Mouse (Mus musculus) stomach, embryonic 16.5 days (tissue): ENCODE data around the gene Stx12. TPM values are rescaled to one million over a fixed set of nuclear protein-coding genes. Genes with fewer than 3 reads are reported as not detected.

Experiments
- ATAC-seq: fragments of 200-750 bp; cut with Nextera tagmentation; 2 replicates; pipeline ENCODE4 v1.8.0; 2017; ENCODE audit warnings: moderate number of reproducible peaks, moderate TSS enrichment; ENCODE audit not compliant: insufficient read depth, low FRiP score
- H3K27ac ChIP-seq: fragments of 300-500 bp; sonication (generic); 2 replicates; pipeline ENCODE4 v1.5.1; 2014; ENCODE audit warnings: low read length
- H3K27me3 ChIP-seq: fragments of 300-500 bp; sonication (generic); 2 replicates; pipeline ENCODE4 v1.6.1; 2014; ENCODE audit warnings: low read length, control low read depth, mixed read lengths; ENCODE audit not compliant: control insufficient read depth, insufficient read depth
- H3K36me3 ChIP-seq: fragments of 300-500 bp; sonication (generic); 2 replicates; pipeline ENCODE4 v1.6.1; 2014; ENCODE audit warnings: low read length; ENCODE audit not compliant: control insufficient read depth, insufficient read depth
- H3K4me1 ChIP-seq: fragments of 300-500 bp; sonication (generic); 2 replicates; pipeline ENCODE4 v1.6.1; 2014; ENCODE audit warnings: low read length, control low read depth, mixed read lengths; ENCODE audit not compliant: control insufficient read depth, insufficient read depth
- H3K4me2 ChIP-seq: fragments of 300-500 bp; sonication (generic); 2 replicates; pipeline ENCODE4 v1.6.1; 2014; ENCODE audit warnings: low read depth, low read length, mixed read lengths
- H3K4me3 ChIP-seq: fragments of 300-500 bp; sonication (generic); replicated peaks from 2 replicates; pipeline ENCODE4 v1.5.1; 2014; ENCODE audit warnings: mild to moderate bottlenecking, low read length
- H3K9ac ChIP-seq: fragments of 300-500 bp; sonication (generic); 2 replicates; pipeline ENCODE4 v1.6.1; 2014; ENCODE audit warnings: low read length
- H3K9me3 ChIP-seq: fragments of 300-500 bp; sonication (generic); replicated peaks from 2 replicates; pipeline ENCODE4 v1.6.1; 2016; ENCODE audit warnings: low read length, control low read depth; ENCODE audit not compliant: control insufficient read depth
- WGBS: fragments of 180-500 bp; shearing (Covaris S2); extraction: QIAGEN DNeasy Blood & Tissue Kit; methylation state at CpG from one replicate; pipeline ENCODE4 v1.1.7; 2014; 5-methylcytosine and 5-hydroxymethylcytosine counted together
- polyA plus RNA-seq: library from polyadenylated mRNA; unstranded; fragments of >200 nt; fragmentation: Nextera tagmentation; extraction: Ambion mirVana; gene quantifications from 2 replicates; pipeline ENCODE4 v1.2.1, GENCODE M21; 2015

Gene Stx12
- polyA plus RNA-seq, 1 experiment from 2014 or later = 59.6 TPM

DNA sequence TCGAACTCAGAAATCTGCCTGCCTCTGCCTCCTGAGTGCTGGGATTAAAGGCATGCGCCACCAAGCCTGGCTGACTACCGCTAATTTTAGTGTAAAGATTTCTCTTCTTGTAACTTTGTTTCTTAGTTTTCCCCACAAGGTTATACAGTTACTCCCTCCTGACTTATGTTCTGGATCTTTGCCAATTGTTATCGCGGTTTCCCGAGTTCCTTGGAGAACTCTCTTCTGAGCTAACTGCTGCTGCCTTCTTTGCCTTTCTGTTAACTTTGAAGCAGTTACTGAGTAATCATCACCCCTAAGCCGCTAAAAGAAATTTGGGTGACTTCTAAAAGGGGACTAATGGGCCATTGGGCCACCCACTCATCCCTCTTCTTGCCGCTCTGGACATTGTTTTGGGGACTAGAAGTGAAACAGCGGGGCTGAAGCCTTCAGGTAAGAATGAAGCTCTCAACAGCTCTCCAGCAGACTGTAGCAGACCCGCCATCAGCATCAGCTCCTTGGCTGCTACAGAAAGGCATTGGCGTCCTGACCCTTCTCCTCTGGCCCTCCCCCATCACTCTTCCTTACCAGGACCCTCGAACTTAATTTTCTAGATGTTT is 78.6 kb downstream of the Stx12 start:
- H3K9ac ChIP-seq = no peak overlapping the region
- H3K4me3 ChIP-seq = no peak overlapping the region
- WGBS = 69% methylated on average over 12 of the region's 12 CpGs
- no peak overlapping the region for H3K4me2 ChIP-seq
- H3K27me3 ChIP-seq = no peaks in the 10 kb centered on the region
- no peaks in the 10 kb centered on the region for H3K4me1 ChIP-seq
- no peak overlapping the region for H3K27ac ChIP-seq
- H3K9me3 ChIP-seq = peaks cover 3% of the 10 kb centered on the region
- ATAC-seq = no peak
- H3K36me3 ChIP-seq = no peaks in the 10 kb centered on the region

- Histone ChIP-seq H3K36me3 (no peaks in the 10 kb centered on the region), H3K9me3 (no peaks in the 10 kb centered on the region), H3K4me2 (no peak overlapping the region), H3K27ac (no peak overlapping the region), H3K9ac (no peak overlapping the region), H3K27me3 (no peaks in the 10 kb centered on the region), H3K4me3 (no peak overlapping the region), H3K4me1 (no peaks in the 10 kb centered on the region)
- 78% methylated on average over 5 of the region's 5 CpGs for WGBS
- ATAC-seq = no peak
Observed at GRCm38 (mm10) chr4:132805146-132805545, 79.2 kb downstream of the Stx12 start.

- no peaks in the 10 kb centered on the region for H3K4me1 ChIP-seq
- H3K9me3 ChIP-seq = no peaks in the 10 kb centered on the region
- H3K9ac ChIP-seq = no peak overlapping the region
- ATAC-seq = no peak; the same call in 1 of the 2 replicates
- WGBS = 78% methylated on average over 6 of the region's 6 CpGs
- no peak overlapping the region for H3K4me2 ChIP-seq
- H3K27ac ChIP-seq = no peak overlapping the region
- H3K4me3 ChIP-seq = no peak overlapping the region
- no peaks in the 10 kb centered on the region for H3K36me3 ChIP-seq
- no peaks in the 10 kb centered on the region for H3K27me3 ChIP-seq
Observed at GRCm38 (mm10) chr4:132804331-132804730, 80.0 kb downstream of the Stx12 start.

- ATAC-seq = no peak
- no peak overlapping the region for H3K4me3 ChIP-seq
- no peaks in the 10 kb centered on the region for H3K27me3 ChIP-seq
- H3K27ac ChIP-seq = no peak overlapping the region
- H3K9me3 ChIP-seq = no peaks in the 10 kb centered on the region
- H3K4me1 ChIP-seq = no peaks in the 10 kb centered on the region
- WGBS = 96% methylated on average over 7 of the region's 7 CpGs
- H3K9ac ChIP-seq = no peak overlapping the region
- H3K4me2 ChIP-seq = no peak overlapping the region
- no peaks in the 10 kb centered on the region for H3K36me3 ChIP-seq
Observed at GRCm38 (mm10) chr4:132803876-132804275, 80.4 kb downstream of the Stx12 start.

Other genes starting within 250 kb of the Stx12 start
- 23.5 and 23.8 TPM in 2 replicates for gene Eya3, start 245.5 kb downstream of the Stx12 start, polyA plus RNA-seq
- gene Xkr8, start 152.0 kb downstream of the Stx12 start, polyA plus RNA-seq = 4.9 and 6.0 TPM in 2 replicates
- gene Smpdl3b, start 127.3 kb downstream of the Stx12 start, polyA plus RNA-seq = 5.3 and 6.3 TPM in 2 replicates
- gene Rpa2, start 116.2 kb downstream of the Stx12 start, polyA plus RNA-seq = 67.0 and 75.3 TPM in 2 replicates
- gene Themis2, start 88.1 kb downstream of the Stx12 start, polyA plus RNA-seq = 1.4 and 1.8 TPM in 2 replicates
- gene Ppp1r8, start 41.3 kb downstream of the Stx12 start, polyA plus RNA-seq = 52.0 and 54.1 TPM in 2 replicates
- 31.9 and 34.0 TPM in 2 replicates for gene Fam76a, start 38.0 kb upstream of the Stx12 start, polyA plus RNA-seq
- 1.2 and 1.8 TPM in 2 replicates for gene Fgr, start 89.6 kb upstream of the Stx12 start, polyA plus RNA-seq
- 4.9 and 7.1 TPM in 2 replicates for gene Ahdc1, start 126.8 kb upstream of the Stx12 start, polyA plus RNA-seq
- gene Wasf2, start 246.0 kb upstream of the Stx12 start, polyA plus RNA-seq = 84.3 and 98.6 TPM in 2 replicates